Mouse (Mus musculus) left cerebral cortex, postnatal 14 days (tissue): ENCODE measurements around the gene Kat6b. TPM values are rescaled to one million over a fixed set of nuclear protein-coding genes. Genes with fewer than 3 reads are reported as not detected.
"Not testable (repeated sequence)": the region's sequence is repeated elsewhere in the genome, so short reads cannot be mapped to it uniquely, and the experiment has no call there.

ENCODE experiments used
- DNase-seq, 2 experiments: peaks; one replicate each; pipeline ENCODE4 v3.0.0; 2021 to 2022; ENCODE audit warnings: low spot score in 2 of 2, mixed read lengths in 1 of 2
- intact Hi-C: fragments of 180-260 bp; cut with DNase I; formaldehyde crosslinking; loops from one replicate; pipeline ENCODE4 v1.15.1; 2025
- total RNA-seq, 2 experiments: library from RNA; stranded (reverse); gene quantifications; 2 replicates each; pipeline ENCODE4 v1.2.3; 2021

The Kat6b gene
- total RNA-seq, 2 experiments from 2014 or later, result 61.2 to 65.0 TPM

GRCm38 (mm10) chr14:21615853-21616252 is 134.6 kb downstream of the Kat6b start:
- intact Hi-C loops, result no loop called here
- no peak for DNase-seq

GRCm38 (mm10) chr14:21617221-21617980 is 136.2 kb downstream of the Kat6b start:
- DNase-seq, result no peak
- intact Hi-C loops, result no loop called here

GRCm38 (mm10) chr14:21619951-21620350 is 138.7 kb downstream of the Kat6b start:
- intact Hi-C loops, result no loop called here
- DNase-seq, result no peak

GRCm38 (mm10) chr14:21625946-21626345 is 144.7 kb downstream of the Kat6b start:
- DNase-seq, result no peak
- intact Hi-C loops, result no loop called here

- no peak for DNase-seq
Measured at GRCm38 (mm10) chr14:21631665-21632200, 150.5 kb downstream of the Kat6b start.

GRCm38 (mm10) chr14:21636548-21636947 is 155.3 kb downstream of the Kat6b start:
- intact Hi-C loops, result no loop called here
- peak in 1 of 2 experiments; percentile 40 for DNase-seq

More at GRCm38 (mm10) chr14:21631665-21632200, 150.5 kb downstream of the Kat6b start:
- intact Hi-C loops, result no loop called here

- peak; percentile 39 to 47 for DNase-seq
- intact Hi-C loops, result no loop called here
Measured at GRCm38 (mm10) chr14:21640806-21641435, 159.7 kb downstream of the Kat6b start.

GRCm38 (mm10) chr14:21653813-21654212 is 172.6 kb downstream of the Kat6b start:
- intact Hi-C loops, result no loop called here

GRCm38 (mm10) chr14:21659155-21659554 is 177.9 kb downstream of the Kat6b start:
- no peak for DNase-seq
- intact Hi-C loops, result loop anchor here (5.0 kb wide), 1 partner anchor 522 kb away; no protein-coding TSS in a partner anchor

More at GRCm38 (mm10) chr14:21653813-21654212, 172.6 kb downstream of the Kat6b start:
- DNase-seq, result no peak

- intact Hi-C loops, result loop anchor here (5.0 kb wide), 1 partner anchor 522 kb away; no protein-coding TSS in a partner anchor
- DNase-seq, result peak; percentile 74 to 80
Measured at GRCm38 (mm10) chr14:21659652-21660051, 178.4 kb downstream of the Kat6b start.

- no peak for DNase-seq
- intact Hi-C loops, result no loop called here
Measured at GRCm38 (mm10) chr14:21662465-21663142, 181.4 kb downstream of the Kat6b start.

GRCm38 (mm10) chr14:21669218-21669617 is 188.0 kb downstream of the Kat6b start:
- intact Hi-C loops, result no loop called here
- DNase-seq, result no peak

- intact Hi-C loops, result no loop called here
Measured at GRCm38 (mm10) chr14:21669633-21670421, 188.6 kb downstream of the Kat6b start.

GRCm38 (mm10) chr14:21670422-21671006 is 189.3 kb downstream of the Kat6b start:
- intact Hi-C loops, DNase-seq: not testable (repeated sequence)

More at GRCm38 (mm10) chr14:21669633-21670421, 188.6 kb downstream of the Kat6b start:
- no peak for DNase-seq

GRCm38 (mm10) chr14:21673100-21673499 is 191.9 kb downstream of the Kat6b start:
- no peak for DNase-seq
- intact Hi-C loops, result no loop called here

GRCm38 (mm10) chr14:21674471-21674870 is 193.2 kb downstream of the Kat6b start:
- intact Hi-C loops, result no loop called here
- no peak for DNase-seq

- DNase-seq, result no peak
- intact Hi-C loops, result loop anchor here (5.0 kb wide), 1 partner anchor 66 kb away; no protein-coding TSS in a partner anchor
Measured at GRCm38 (mm10) chr14:21676223-21676622, 195.0 kb downstream of the Kat6b start.

GRCm38 (mm10) chr14:21678509-21679285 is 197.5 kb downstream of the Kat6b start:
- DNase-seq, result peak; percentile 60 to 65
- intact Hi-C loops, result loop anchor here (5.0 kb wide), 1 partner anchor 64 kb away; no protein-coding TSS in a partner anchor
